Mouse (Mus musculus) bone marrow macrophage, adult 2 months (primary cell): ENCODE data around the gene Prkca.

ENCODE experiments used
- CTCF ChIP-seq: IDR thresholded peaks from 2 replicates; pipeline ENCODE4 v1.5.1; 2012; ENCODE audit warnings: low read depth, mild to moderate bottlenecking, low read length, moderate library complexity
- POLR2A ChIP-seq: IDR thresholded peaks from 2 replicates; pipeline ENCODE4 v1.6.1; 2012; ENCODE audit warnings: mild to moderate bottlenecking, low read depth, low read length, borderline replicate concordance

DNA sequence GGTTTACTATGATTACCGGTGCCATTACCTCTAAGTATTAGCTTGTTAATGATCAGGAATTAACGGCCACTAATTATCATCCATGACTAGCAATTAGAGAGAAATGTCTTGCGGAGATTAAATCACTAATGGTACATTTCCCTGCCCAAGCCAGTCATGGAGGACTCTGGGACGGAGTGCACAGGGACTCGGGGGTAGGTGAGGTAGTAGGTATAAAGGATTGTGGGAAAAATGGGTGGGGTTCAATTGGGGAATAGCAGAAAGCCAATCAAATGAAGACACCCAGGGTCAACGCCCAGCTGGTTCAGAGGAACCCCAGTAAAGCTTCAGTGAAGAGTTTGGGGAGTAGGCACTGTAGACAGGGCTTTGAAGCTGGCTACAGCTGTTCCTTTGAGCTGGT is 456.4 kb downstream of the Prkca start:
- TF ChIP-seq CTCF: no peak
- no peak for TF ChIP-seq POLR2A
